Mouse (Mus musculus): ENCODE measurements around the gene Rps27. TPM values are rescaled to one million over a fixed set of nuclear protein-coding genes. Genes with fewer than 3 reads are reported as not detected.

Gene Rps27
- total RNA-seq, 2 experiments from 2014 or later, result 1,313 to 1,450 TPM

Other genes with a start within 250 kb of the Rps27 start
- 10 to 100 TPM; 39.0 to 44.5 TPM for gene Hax1, start 214.9 kb downstream of the Rps27 start, total RNA-seq (2021)
- gene 4933434E20Rik, start 162.0 kb downstream of the Rps27 start, total RNA-seq (2021), result 10 to 100 TPM; 56.4 to 66.5 TPM
- 100 to 1,000 TPM; 160 to 164 TPM for gene Ubap2l, start 161.0 kb downstream of the Rps27 start, total RNA-seq (2021)
- gene Tpm3, start 141.0 kb downstream of the Rps27 start, total RNA-seq (2021), result 100 to 1,000 TPM; 127 to 134 TPM
- under 1 TPM; 0.12 to 0.23 TPM for gene Nup210l, start 109.5 kb downstream of the Rps27 start, total RNA-seq (2021)
- 10 to 100 TPM; 14.8 to 19.0 TPM for gene Rab13, start within 50 bp of the Rps27 start, total RNA-seq (2021)
- gene Jtb, start 17.9 kb upstream of the Rps27 start, total RNA-seq (2021), result 10 to 100 TPM; 40.9 to 47.4 TPM
- gene Creb3l4, start 29.9 kb upstream of the Rps27 start, total RNA-seq (2021), result under 1 TPM; 0.18 to 0.19 TPM
- gene Slc39a1, start 34.5 kb upstream of the Rps27 start, total RNA-seq (2021), result 100 to 1,000 TPM; 101 to 106 TPM
- 10 to 100 TPM; 18.0 to 18.8 TPM for gene Crtc2, start 40.5 kb upstream of the Rps27 start, total RNA-seq (2021)
- gene Dennd4b, start 51.5 kb upstream of the Rps27 start, total RNA-seq (2021), result 10 to 100 TPM; 22.2 to 22.3 TPM
- gene Gatad2b, start 79.5 kb upstream of the Rps27 start, total RNA-seq (2021), result 10 to 100 TPM; 59.5 to 62.0 TPM
- gene Slc27a3, start 176.3 kb upstream of the Rps27 start, total RNA-seq (2021), result 1 to 10 TPM; 3.4 to 3.9 TPM
- gene Ints3, start 220.0 kb upstream of the Rps27 start, total RNA-seq (2021), result 10 to 100 TPM; 24.1 to 28.6 TPM